Mouse (Mus musculus) adrenal gland, postnatal 4 days (tissue): ENCODE data around the gene Mcf2. TPM values are rescaled to one million over a fixed set of nuclear protein-coding genes. Genes with fewer than 3 reads are reported as not detected.

Experiments used
- DNase-seq, 2 experiments: peaks; one replicate each; pipeline ENCODE4 v3.0.0; 2021 to 2022; ENCODE audit warnings: low spot score in 2 of 2, mixed read lengths in 2 of 2
- long read RNA-seq, 2 experiments: library from polyadenylated mRNA; stranded (forward); transcript quantifications; one replicate each; pipeline ENCODE4 v2.0.0; 2021
- total RNA-seq, 2 experiments: library from RNA; stranded (reverse); gene quantifications; 2 replicates each; pipeline ENCODE4 v1.2.3; 2021

The Mcf2 gene
- total RNA-seq = under 1 TPM; 0.20 to 0.25 TPM
- long read RNA-seq, experiment 1, partial matches to known transcripts = 0 of 1 reads
- long read RNA-seq, experiment 1, other reads (novel, unspliced or antisense) = 1 of 1 reads
- long read RNA-seq, experiment 2, partial matches to known transcripts = 0 of 1 reads
- long read RNA-seq, experiment 2, other reads (novel, unspliced or antisense) = 1 of 1 reads

DNA sequence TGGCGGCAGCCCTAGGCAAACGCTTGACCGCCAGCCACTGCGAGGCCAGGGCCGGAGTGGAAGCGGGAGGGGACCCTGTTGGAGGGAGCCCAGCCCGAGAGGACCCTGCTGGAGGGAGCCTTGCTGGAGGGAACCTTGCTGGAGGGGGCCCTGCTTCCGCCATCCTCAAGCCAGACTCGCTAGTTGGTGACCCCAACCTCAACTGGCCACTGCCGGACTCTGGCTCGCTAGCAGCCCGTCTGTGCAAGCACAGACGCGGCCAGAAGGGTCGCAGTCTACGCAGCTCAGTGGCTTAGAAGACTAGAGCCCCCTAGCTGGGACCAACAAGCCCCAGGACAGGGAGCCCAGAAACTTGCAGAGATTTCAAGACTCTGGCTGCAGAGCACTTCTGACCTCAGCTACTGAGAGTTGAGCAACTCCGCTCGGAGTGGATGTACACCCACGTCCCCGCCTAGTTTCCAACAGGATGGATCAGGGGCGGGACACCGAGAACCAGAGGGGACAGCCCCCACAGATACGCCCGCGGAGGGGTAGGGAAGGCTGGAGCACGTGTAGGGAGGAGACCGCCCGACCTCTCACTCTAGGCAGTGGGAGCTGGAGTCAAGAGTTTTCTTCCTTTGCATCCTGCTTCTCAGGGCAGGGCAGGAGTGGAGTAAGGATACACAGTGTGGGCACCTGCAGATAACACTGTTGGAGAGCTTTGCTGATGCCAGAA lies at the start of gene Mcf2:
Gene Mcf2, minus strand, starts transcription at position 346 of the 715 bp plus-strand sequence.
- no peak for DNase-seq

DNA sequence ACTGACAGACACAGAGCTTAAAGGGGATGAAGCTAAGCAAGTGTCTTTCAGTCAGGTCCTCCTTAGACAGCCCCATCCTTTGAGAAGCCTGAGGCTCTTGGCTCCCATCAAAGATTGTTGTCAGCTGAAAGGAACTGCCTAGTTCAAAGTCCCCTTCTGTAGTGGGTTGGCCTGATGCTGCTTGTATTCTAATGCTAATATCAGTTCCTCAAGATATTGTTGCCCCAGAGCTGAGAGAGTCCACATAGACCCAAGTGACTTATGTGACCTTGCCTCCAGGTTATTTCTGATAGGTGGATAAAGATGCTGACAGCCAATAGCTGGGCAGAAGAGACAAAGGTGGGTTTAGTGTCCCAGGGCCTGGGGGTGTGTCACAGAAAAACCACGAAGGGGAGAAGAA lies 8.8 kb upstream of the Mcf2 start:
- DNase-seq = no peak

DNA sequence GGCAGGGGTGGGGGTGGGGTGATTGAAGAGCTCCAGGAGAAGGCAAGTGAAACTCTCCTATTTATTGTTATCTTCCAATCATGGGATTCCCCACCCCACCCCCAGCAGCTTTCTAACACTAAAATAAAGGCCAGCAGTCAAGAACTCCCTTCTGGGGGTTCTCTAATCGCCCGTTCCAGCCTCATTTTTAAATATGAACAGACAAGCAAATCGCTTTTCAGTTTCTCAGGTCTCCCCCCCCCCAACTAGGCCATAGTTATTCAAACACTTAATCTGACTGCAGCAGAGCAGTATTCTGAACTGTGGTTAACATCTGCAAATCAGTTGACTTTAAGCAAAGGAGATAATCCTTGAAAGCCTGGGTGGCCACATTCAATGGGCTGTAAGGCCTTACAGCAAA lies 3.7 kb upstream of the Mcf2 start:
- no peak for DNase-seq

DNA sequence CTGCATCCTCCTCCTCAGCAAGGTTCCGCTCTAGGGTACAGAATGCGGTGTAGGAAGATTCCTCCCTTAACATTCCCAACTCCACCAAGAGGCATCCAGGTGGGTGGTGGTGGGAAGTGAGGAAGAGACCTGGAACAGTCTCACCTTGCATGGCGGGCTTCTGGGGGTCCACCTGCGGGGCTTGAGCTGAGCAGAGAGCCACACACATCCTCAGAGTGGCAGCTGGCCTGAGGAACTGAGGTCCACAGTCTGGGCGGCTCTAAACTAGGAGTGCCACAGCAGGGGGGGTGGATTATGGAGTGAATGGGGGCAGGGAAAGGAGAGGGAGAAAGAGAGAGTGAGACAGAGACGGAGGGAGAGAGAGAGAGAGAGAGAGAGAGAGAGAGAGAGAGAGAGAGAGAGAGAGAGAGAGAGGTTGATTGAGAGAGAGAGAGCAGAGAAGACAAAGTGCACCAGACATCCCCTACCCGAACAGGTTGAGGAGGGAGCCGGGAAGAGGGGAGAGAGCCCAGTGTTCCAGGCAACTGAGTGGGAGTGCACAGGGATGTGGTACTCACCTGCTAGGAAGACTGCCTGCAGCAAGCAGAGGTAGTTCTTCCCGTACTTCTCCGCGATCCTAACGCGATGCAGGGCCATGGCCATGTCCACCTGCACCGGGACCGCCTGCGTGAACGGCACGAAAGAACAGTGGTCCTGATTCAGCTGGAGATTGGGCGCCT lies 705 bp downstream of the Mcf2 start:
- DNase-seq = no peak

DNA sequence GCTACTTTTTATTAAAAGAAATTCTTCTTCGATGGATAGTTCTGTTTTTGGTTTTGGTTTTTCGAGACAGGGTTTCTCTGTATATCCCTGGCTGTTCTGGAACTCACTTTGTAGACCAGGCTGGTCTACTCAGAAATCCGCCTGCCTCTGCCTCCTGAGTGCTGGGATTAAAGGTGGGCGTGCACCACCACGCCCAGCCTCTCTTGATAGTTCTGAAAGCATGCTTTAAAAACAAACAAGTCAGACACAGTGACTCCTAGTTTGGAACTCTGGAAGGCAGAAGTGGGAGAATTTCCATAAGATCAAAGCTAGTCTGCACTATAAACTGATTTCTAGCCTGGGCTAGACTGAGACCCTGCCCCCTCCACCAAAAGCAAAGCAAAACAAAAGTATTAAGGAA lies 8.8 kb downstream of the Mcf2 start:
- DNase-seq = no peak

DNA sequence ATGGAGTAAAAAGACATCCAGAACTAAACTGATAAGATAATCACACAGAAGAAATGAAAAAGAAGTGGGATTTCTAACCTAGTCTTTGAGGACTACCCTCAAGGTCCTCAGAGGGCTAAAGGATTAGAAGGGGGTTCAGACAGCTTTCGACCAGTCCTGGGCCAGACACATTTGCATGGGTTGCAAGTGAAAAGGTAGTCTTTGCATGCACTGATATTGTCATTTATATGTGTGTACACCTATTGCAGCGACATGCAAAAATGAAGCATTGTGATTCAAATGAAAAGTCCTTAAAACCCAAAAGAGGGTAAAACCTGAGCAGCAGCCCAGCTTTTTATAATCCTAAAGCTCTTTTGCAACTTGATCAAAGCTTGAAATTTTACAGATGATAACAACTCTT lies 9.4 kb downstream of the Mcf2 start:
- DNase-seq = no peak

DNA sequence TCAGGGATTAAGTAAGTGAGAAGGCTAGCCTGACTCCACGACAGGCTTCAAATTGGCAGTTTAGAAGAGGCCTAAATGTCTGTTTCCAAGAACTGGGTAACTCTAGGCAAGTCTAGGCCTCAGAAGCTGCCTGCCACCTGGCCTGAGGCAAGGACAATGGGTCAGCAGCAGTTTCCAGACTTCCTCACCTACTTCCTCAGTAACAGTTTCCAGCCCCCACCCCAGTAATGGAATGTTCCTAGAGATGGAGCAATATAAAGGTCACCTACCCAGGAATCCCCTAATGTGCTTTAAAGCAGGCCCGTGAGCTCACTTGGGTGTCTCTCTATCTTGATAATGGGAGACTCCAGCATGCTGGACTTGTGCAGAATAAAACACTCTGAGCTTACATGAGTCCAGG lies 10.1 kb downstream of the Mcf2 start:
- DNase-seq = no peak

DNA sequence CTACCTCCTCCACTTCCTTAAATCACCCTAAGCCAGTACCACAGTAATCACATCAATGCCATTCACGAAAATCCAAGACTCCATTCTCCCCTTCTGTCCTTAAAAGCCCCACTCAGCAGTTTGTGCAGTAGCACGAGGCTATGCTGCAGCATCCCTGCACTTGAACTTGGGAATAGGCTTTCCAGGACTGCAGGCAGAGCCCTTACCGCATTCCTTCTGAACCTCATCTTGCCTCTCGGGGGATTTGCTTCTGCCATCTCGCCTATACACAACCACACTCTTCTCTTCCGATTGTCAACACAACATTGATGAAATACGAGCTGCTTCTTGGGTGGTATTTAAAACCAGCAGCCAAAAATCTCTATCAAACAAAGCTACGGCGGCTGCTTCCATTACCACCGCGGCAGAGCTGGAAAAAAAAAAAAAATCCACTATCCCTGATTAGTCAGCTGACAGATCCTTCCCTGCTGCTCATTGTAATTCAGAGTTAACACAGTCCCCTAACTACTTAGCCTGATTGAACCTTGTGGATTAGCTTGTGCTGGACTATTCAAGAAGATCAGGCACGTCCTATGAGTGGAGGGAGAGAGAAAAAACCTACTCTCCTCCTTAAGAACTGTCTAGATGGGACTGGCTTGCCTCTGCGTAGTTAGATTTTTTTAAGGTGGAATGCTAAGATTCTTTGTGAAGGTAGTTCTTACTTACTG lies 31.5 kb downstream of the Mcf2 start:
- no peak for DNase-seq

DNA sequence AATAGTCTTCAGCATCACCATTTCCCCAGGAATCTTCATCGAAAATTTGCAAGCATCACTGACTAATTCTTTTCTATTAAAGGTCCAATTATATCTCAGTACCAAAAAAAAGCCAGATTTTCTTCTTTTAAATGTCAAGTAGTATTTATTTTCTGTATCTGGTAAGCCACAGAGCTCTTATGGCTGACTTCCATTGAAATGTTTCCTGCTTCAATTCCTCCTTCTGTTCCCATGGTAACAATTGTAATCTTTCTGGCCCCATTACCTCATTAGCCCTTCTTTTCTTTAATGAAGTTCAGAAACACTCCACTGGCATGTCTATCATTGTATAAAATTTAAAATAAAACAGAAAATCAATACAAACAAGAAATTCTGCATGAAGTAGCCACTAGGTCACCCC lies 103.5 kb downstream of the Mcf2 start:
- no peak for DNase-seq

DNA sequence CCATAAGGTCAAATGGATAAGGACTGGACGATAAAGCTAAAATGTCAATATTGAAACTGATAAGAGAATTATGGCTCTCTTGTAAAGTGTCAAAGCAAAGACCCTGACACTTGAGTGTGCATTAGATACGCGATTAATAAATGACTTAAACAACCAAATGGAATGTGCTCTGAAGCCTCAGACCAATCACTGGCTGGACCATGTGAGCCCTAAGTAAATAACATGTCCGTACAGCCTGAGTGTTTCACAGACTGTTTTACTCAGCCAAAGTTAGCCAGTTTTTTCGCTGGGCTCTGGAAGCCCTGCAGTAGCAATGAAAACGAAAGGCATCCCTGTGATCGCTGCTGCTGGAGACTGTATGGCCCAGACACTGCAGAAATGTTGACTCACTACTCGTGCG lies 123.7 kb downstream of the Mcf2 start:
- no peak for DNase-seq

DNA sequence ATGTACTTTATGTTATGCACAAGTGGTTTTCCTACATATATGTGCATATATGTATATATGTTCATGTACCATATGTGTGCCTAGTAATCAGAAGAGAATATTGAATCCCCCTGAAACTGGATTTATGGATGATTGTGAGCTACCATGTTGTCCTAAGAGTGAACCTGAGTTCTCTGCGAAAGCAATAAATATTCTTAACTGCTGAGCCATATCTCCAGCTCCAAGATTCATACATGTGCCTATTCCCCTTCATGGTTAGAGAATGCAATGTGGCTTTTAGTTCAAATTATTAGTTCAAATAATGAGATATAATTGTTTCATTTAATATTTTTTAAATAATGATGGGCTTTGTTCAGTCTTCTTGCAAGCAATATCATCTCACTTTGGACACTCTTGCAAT lies 124.1 kb downstream of the Mcf2 start:
- no peak for DNase-seq

DNA sequence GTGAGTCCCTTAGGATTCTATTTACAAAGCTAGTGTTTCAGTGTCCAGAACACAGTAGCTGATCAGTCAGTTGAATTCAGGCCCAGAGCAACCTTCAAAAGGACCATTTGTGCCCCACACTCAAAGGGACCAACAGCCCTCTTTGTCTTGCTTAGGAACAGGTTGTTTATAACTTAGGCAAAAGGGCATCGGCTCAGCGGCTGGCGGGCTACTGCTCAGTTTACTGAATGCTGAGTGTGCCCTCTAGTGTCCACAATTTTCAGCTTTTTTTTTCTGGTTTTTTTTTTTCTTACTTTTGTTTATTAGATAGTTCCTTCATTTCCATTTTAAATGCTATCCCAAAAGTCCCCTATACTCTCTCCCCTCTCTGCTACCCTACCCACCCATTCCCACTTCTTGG lies 152.2 kb downstream of the Mcf2 start:
- DNase-seq = no peak

DNA sequence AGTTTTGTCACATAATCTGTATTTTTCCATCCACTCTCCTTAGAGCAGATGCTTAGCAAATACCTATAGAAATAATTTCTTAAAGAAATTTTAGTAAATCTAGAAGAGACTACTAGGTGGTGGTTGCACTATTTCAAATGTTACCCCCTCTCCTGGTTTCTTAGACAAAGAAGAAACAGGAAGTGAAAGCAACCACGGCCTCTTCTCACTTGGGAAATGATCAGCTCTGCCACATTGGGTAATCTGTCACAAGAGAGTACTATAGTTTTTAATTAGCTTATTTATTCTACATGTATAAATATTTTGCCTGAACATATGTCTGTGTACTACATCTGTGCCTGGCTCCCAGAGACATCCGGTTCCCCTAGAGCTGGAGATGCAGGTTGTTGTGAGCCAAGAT lies 157.3 kb downstream of the Mcf2 start:
- DNase-seq = no peak

DNA sequence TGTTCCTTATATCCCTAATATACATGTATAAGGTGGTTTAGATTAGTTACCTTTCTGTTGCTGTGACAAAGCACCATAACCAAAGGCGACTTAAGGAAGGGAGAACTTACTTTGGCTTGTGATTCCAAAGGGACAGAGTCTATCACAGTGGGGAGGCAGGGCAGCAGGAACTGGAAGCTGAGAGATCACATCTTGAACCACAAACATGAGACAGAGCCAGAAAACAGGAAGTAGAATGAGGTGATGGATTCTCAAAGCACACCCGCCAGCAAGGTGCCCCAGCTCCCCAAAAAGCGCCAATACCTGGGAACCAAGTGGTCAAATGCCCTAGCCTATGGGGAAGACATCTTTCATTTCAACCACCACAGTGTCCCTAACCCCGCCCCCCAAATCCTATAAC lies 157.9 kb downstream of the Mcf2 start:
- DNase-seq = no peak

DNA sequence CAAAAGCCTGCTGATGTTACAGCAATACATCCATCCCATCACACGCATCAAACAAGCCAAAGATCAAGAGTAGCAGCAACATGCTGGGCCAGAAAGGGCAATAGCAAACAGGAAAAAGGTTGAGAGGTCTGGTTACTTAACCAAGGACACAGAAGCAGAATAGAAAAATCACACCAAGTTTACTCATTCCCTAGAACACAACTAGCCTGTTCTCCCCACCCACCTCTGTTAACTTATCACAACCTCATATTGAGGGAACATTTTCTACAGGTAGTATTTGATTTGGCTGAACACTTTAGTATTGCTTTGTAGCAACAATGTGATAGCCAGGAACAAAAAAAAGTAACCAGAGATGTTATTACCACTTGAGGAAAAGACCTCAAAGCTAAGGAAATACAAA lies 164.3 kb downstream of the Mcf2 start:
- DNase-seq = no peak

DNA sequence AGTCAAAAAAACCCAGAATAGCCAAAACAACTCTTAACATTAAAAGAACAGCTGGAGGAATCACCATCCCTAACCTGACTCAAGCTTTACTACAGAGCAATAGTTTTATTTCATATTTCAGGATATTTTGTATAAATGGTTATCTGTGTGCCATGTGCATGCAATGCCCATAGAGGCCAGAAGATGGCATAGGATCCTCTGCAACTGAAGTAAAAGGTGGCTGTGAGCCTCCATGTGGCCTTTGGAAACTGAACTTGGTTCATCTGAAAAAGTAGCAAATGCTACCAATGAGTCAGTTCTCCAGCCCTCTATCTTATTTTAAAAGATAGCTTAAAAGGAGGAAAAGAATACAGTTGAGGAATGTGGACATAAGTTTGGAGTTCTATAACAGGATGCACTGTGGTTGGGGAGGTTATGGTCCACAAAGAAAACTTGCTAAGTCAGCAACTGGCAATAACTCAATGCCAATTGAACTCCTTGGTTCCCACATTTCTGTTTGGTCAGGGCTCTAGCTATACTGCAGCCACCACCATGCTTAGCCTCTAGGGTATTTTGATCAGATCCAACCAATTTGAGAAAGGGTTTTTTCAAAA lies 165.7 kb downstream of the Mcf2 start:
- no peak for DNase-seq

Other genes starting within 250 kb of the Mcf2 start
- gene F9, start 179.6 kb downstream of the Mcf2 start, total RNA-seq = 1 to 10 TPM in 1 of 2 experiments, not detected in 1; 4.2 TPM